Mouse (Mus musculus) brain, embryonic 18.5 days (tissue): Measurements from ENCODE around the gene Gm14288.
"Not testable (repeated sequence)": the region's sequence is repeated elsewhere in the genome, so short reads cannot be mapped to it uniquely, and the experiment has no call there.

ENCODE experiments used
- DNase-seq: peaks from one replicate; pipeline ENCODE4 v3.0.0-alpha.2; 2012; ENCODE audit warnings: low read depth, low spot score

Gm14288 gene

DNA sequence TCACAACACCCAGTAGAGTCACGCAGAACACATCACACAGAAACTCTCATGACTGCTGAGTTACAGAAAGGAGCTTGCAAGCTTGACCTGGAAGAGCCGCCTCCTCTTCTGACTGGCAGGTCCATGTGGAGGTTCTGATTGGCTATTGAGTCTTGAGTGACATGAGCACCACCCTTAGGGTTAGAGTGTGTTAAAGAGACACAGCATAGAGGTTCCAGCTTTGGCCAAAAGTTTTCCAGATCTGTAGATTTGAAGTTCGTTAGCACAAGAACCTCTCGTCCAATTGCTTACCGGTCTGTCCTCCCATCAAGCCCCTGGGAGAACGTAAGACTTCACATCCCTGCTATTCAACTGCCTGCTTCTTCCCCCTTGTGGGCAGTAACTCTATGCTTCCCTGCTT, at the start of gene Gm14288:
Gm14288 (minus strand) TSS at position 101 of the 400 bp plus-strand sequence.
- DNase-seq: not testable (repeated sequence)

DNA sequence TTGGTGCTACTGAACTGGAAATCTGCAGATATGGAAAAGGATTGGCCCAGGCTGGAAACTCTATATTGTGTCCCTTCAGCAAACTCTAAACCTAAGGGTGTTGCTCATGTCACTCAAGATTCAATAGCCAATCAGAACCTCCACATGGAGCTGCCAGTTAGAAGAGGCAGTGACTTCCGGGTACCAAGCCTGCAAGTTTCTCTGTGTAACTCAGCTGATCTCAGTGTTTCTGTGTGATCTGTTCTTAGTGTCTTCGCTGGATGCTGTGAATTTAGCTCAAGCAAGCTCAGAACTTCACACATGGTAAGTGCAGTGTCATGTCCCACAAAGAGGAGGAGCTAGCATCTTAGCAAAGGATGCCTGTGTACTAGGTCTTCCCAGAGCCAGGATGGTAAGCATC, 59.7 kb downstream of the Gm14288 start, which contains the start of gene Gm2007:
Gm2007 (plus strand) TSS at position 301 of the 400 bp plus-strand sequence.
- DNase-seq: not testable (repeated sequence)
